Mouse (Mus musculus): ENCODE data around the gene Sdhaf2. TPM values are rescaled to one million over a fixed set of nuclear protein-coding genes. Genes with fewer than 3 reads are reported as not detected.

The Sdhaf2 gene
- total RNA-seq, 1 experiment from 2014 or later, result 47.3 TPM

DNA sequence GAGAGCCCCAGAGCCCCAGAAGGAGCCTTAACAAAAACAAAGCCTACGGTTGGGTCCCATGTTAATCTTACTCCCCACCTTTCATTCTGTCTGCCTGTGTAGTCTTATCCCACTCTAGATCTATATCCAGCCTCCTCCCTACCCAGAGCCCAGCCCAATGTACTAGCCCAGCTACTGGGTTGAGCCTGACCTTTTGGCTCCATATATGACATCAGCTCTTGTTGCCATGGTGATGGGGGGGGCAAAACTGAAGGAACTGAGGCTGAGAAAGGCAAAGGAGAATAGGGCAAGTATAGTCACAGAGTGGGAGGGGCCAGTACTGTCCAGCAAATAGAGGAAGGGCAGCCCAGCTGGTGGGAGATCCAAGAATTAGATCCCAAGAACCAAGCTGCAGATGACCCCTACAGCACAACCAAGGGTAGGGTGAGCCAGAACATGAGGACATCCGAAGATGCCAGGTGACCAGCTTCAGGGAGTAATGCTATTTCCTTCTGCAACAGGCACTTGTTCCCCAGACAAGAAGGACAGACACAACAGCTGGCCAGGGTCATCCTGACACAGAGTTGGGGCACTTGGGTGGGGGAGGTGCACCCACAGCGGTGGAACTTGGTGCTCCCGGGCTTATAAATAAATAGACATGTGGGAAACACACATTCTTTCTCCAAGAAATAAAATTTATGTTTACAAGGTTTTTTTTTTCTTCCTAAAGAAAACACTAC is 71.1 kb downstream of the Sdhaf2 start:
- no peak for ATAC-seq (replicated peaks; ENCODE audit: insufficient number of reproducible peaks, low FRiP score, low TSS enrichment, poor library complexity, severe bottlenecking)

Other genes with a start within 250 kb of the Sdhaf2 start
- gene Dagla, start 221.3 kb downstream of the Sdhaf2 start, total RNA-seq (2017), result 0.39 to 0.43 TPM in 2 of 3 replicates, not detected in the other
- not detected in 3 replicates for gene Syt7, start 137.1 kb downstream of the Sdhaf2 start, total RNA-seq (2017)
- 0.21 to 0.29 TPM in 2 of 3 replicates, not detected in the other for gene Lrrc10b, start 68.7 kb downstream of the Sdhaf2 start, total RNA-seq (2017)
- 0.67 TPM in 1 of 3 replicates, not detected in the others for gene Ppp1r32, start 43.2 kb downstream of the Sdhaf2 start, total RNA-seq (2017)
- gene Cpsf7, start 876 bp downstream of the Sdhaf2 start, total RNA-seq (2017), result 49.1 to 87.5 TPM (median 69.3 TPM) in 3 replicates
- 1.3 to 2.6 TPM in 2 of 3 replicates, not detected in the other for gene Tmem216, start 30.1 kb upstream of the Sdhaf2 start, total RNA-seq (2017)
- gene Cyb561a3, start 51.0 kb upstream of the Sdhaf2 start, total RNA-seq (2017), result 18.9 to 42.4 TPM (median 29.1 TPM) in 3 replicates
- 0.48 to 7.5 TPM (median 5.7 TPM) in 3 replicates for gene Tmem138, start 51.2 kb upstream of the Sdhaf2 start, total RNA-seq (2017)
- gene Ddb1, start 79.2 kb upstream of the Sdhaf2 start, total RNA-seq (2017), result 228 to 236 TPM (median 231 TPM) in 3 replicates
- gene Tkfc, start 79.5 kb upstream of the Sdhaf2 start, total RNA-seq (2017), result 2.1 to 4.3 TPM (median 2.8 TPM) in 3 replicates
- not detected in 3 replicates for gene Vwce, start 108.1 kb upstream of the Sdhaf2 start, total RNA-seq (2017)
- not detected in 3 replicates for gene Pga5, start 151.9 kb upstream of the Sdhaf2 start, total RNA-seq (2017)
- 7.3 to 22.2 TPM (median 18.7 TPM) in 3 replicates for gene Vps37c, start 162.6 kb upstream of the Sdhaf2 start, total RNA-seq (2017)
- 1.0 to 3.1 TPM in 2 of 3 replicates, not detected in the other for gene Cd5, start 212.9 kb upstream of the Sdhaf2 start, total RNA-seq (2017)